Mouse (Mus musculus): ENCODE data around the gene Pnkp. TPM values are rescaled to one million over a fixed set of nuclear protein-coding genes. Genes with fewer than 3 reads are reported as not detected.
A peak's percentile ranks its signal among the peaks of the same experiment; 100 is the strongest.

The Pnkp gene
- polyA plus RNA-seq, 1 experiment = 36.4 TPM

DNA sequence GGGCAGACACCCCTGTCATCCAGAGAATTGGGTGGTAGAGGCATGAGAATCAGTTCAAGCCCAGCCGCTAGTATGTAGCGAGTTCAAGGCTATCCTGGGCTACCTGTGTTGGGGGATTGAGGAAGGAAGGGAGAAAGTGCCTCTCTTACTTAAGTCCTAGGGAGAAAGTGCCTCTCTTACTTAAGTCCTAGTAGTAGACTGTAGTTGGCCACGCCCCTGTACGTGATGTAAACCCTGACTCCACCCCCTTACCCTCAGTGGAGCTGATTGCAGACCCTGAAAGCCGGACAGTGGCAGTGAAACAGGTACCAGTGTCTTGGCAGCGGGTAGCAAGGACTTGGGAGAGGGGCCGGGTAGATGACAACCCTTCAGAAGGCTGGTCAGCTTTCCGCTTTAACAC, 966 bp downstream of the Pnkp start:
- TF ChIP-seq FLI1 (IDR thresholded peaks at IDR 0.05; ENCODE audit: low read length) = no peak
- no peak for TF ChIP-seq GATA1 (IDR thresholded peaks at IDR 0.05; ENCODE audit: borderline replicate concordance, low read length)
- peaks cover 51% of the 10 kb centered on the region for H3K36me3 ChIP-seq (replicated peaks; ENCODE audit: low read length)
- peak overlapping the region; percentile 97 for H3K4me3 ChIP-seq (replicated peaks)
- peaks cover 83% of the 10 kb centered on the region for H3K4me1 ChIP-seq
- no peaks in the 10 kb centered on the region for H3K9me3 ChIP-seq
- no peaks in the 10 kb centered on the region for H3K27me3 ChIP-seq (replicated peaks)

DNA sequence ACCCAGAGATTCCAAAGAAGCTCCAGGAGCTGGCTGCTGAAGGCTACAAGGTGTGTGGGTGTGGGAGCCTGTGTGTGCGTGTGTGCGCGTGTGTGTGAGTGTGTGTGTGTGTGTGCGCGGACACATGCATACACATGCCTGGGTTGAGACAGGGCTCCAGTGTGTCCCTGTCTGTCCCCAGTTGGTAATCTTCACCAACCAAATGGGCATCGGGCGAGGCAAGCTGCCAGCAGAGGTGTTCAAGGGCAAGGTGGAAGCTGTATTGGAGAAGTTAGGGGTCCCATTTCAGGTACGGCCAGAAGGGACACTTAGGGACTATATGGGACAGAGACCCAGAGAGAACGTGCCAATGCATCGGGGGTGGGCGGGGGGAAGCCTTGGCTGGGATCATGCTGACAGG, 3.0 kb downstream of the Pnkp start:
- peaks cover 60% of the 10 kb centered on the region for H3K36me3 ChIP-seq (replicated peaks; ENCODE audit: low read length)
- H3K4me1 ChIP-seq = peaks cover 89% of the 10 kb centered on the region

DNA sequence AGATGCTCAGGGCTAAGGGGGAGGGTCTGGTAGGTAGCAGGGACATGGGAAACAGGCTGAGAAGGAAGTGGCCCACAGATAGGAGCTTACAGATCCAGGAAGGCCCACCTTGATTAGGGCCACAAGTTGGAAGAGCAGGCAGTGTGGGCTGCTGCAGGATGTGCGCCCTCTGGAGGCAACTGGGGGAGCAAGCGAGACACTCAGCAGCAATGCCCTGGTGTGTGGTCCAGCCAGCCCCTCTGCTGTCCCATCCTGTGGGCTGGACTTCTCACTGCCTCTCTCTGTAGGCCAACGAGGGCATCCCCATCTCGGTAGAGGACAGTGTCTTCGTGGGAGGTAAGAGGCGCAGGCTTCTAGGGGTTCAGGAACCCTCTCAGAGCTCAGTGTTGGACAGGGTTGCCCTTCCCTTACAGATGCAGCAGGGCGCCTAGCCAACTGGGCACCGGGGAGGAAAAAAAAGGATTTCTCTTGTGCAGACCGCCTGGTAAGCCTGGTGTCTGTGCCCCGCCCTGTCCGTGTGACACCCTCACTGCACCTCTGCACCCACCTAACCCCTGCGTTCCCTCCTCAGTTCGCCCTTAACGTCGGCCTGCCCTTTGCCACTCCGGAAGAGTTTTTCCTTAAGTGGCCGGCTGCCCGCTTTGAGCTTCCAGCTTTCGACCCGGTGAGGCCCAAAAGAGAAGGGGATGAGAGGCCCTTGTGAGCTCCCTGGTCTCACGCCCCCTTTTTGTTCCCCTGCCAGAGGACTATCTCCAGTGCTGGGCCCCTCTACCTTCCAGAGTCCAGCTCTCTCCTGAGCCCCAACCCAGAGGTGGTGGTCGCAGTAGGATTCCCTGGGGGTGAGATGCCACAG, 3.9 kb downstream of the Pnkp start:
- Histone ChIP-seq H3K4me1 (peaks cover 89% of the 10 kb centered on the region), H3K9me3 (no peaks in the 10 kb centered on the region), H3K36me3 (replicated peaks; ENCODE audit: low read length) (peaks cover 69% of the 10 kb centered on the region), H3K27me3 (replicated peaks) (no peaks in the 10 kb centered on the region), H3K4me3 (replicated peaks) (peak overlapping the region; percentile 55)
- TF ChIP-seq FLI1 (IDR thresholded peaks at IDR 0.05; ENCODE audit: low read length) (no peak), GATA1 (IDR thresholded peaks at IDR 0.05; ENCODE audit: borderline replicate concordance, low read length) (no peak)

More for the DNA sequence above, 3.0 kb downstream of the Pnkp start:
- Histone ChIP-seq H3K4me3 (replicated peaks) (no peak overlapping the region), H3K27me3 (replicated peaks) (no peaks in the 10 kb centered on the region), H3K9me3 (no peaks in the 10 kb centered on the region)
- TF ChIP-seq GATA1 (IDR thresholded peaks at IDR 0.05; ENCODE audit: borderline replicate concordance, low read length) = no peak
- no peak for TF ChIP-seq FLI1 (IDR thresholded peaks at IDR 0.05; ENCODE audit: low read length)

DNA sequence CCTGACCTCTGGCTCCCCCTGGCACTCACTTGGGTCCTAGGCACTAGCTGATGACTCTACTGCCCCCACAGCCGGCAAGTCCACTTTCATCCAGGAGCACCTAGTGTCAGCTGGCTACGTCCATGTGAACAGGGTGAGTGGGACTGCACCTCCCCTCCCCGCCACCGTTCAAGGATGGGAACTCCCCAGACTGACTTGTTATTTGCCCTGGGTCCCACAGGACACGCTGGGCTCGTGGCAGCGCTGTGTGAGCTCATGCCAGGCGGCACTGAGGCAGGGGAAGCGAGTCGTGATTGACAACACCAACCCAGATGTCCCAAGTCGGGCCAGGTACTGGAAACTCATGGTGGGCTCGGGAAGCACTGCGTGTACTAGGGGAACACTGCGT, 4.5 kb downstream of the Pnkp start:
- Histone ChIP-seq H3K27me3 (replicated peaks) (no peaks in the 10 kb centered on the region), H3K9me3 (no peaks in the 10 kb centered on the region), H3K4me3 (replicated peaks) (peak overlapping the region; percentile 35), H3K4me1 (peaks cover 89% of the 10 kb centered on the region), H3K36me3 (replicated peaks; ENCODE audit: low read length) (peaks cover 75% of the 10 kb centered on the region)
- TF ChIP-seq GATA1 (IDR thresholded peaks at IDR 0.05; ENCODE audit: borderline replicate concordance, low read length) (no peak), FLI1 (IDR thresholded peaks at IDR 0.05; ENCODE audit: low read length) (no peak)

DNA sequence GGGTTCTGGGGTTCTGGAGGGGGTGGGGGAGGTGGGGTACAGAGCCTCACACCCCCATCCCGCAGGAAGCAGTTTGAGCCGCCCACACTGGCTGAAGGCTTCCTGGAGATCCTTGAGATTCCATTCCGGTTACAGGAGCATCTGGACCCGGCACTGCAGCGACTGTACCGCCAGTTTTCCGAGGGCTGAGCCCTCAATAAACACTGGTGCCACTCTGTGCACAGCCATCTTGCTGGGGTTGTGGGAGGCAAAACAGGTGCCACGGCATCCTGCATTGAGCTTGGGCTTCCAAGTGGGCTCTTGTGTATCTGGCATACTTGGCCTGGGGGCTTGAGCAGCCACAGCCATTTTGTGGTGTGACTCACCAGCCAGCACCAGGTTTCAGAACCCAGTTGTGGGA, 5.5 kb downstream of the Pnkp start:
- peaks cover 93% of the 10 kb centered on the region for H3K4me1 ChIP-seq

DNA sequence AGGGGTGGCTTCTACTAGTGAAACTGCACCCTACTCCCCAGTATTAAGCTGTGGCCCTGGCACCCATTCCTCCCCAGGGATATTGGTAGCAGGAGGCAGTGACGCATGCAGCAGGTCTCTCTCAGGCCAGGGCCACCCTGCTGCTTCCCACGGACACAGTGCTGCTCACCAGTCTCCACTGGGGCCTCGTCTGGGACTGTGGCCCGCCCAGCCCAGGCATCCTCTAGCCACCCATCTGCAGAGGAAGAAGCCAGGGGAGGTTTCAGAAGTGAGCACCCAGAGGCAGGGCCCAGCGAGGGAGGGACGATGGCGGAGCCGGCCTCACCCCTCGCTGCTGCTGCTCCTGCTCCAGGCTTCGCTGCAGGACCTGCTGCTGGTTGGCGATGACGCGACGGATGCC, 6.3 kb downstream of the Pnkp start:
- Histone ChIP-seq H3K27me3 (replicated peaks) (no peaks in the 10 kb centered on the region), H3K9me3 (no peaks in the 10 kb centered on the region), H3K36me3 (replicated peaks; ENCODE audit: low read length) (peaks cover 86% of the 10 kb centered on the region), H3K4me1 (peaks cover 93% of the 10 kb centered on the region), H3K4me3 (replicated peaks) (no peak overlapping the region)
- no peak for TF ChIP-seq GATA1 (IDR thresholded peaks at IDR 0.05; ENCODE audit: borderline replicate concordance, low read length)
- TF ChIP-seq FLI1 (IDR thresholded peaks at IDR 0.05; ENCODE audit: low read length) = no peak

More for the DNA sequence above, 5.5 kb downstream of the Pnkp start:
- TF ChIP-seq GATA1 (IDR thresholded peaks at IDR 0.05; ENCODE audit: borderline replicate concordance, low read length) (no peak), FLI1 (IDR thresholded peaks at IDR 0.05; ENCODE audit: low read length) (no peak)
- Histone ChIP-seq H3K27me3 (replicated peaks) (no peaks in the 10 kb centered on the region), H3K9me3 (no peaks in the 10 kb centered on the region), H3K36me3 (replicated peaks; ENCODE audit: low read length) (peaks cover 83% of the 10 kb centered on the region), H3K4me3 (replicated peaks) (no peak overlapping the region)

DNA sequence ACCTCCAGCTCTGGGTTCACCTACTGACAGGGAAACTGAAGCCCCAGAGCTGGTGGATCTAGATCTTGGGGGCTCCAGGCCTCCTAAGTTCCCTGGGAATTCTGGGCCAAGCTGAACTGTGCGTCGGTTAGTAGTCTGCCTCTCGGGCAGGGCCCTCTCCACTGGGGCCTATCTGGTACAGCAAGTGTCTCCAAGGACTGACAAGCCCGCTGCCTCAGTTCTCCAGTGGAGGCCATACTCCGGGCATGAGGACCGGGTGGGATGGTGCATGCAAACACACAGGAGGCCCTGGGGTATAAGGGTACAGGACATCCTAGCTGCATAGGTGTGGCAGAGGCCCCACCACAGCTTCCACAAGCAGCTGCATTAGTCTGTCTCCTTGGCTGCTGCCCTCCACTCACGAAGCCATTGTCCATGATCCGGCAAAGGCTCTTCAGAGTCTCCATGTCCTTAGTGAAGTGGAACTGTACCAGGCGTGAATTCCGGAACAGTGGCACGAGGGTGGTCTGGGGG, 7.1 kb downstream of the Pnkp start:
- no peak overlapping the region for H3K4me3 ChIP-seq (replicated peaks)
- no peaks in the 10 kb centered on the region for H3K9me3 ChIP-seq
- TF ChIP-seq GATA1 (IDR thresholded peaks at IDR 0.05; ENCODE audit: borderline replicate concordance, low read length) (no peak), FLI1 (IDR thresholded peaks at IDR 0.05; ENCODE audit: low read length) (no peak)
- peaks cover 82% of the 10 kb centered on the region for H3K36me3 ChIP-seq (replicated peaks; ENCODE audit: low read length)
- H3K27me3 ChIP-seq (replicated peaks) = no peaks in the 10 kb centered on the region
- peaks cover 92% of the 10 kb centered on the region for H3K4me1 ChIP-seq

DNA sequence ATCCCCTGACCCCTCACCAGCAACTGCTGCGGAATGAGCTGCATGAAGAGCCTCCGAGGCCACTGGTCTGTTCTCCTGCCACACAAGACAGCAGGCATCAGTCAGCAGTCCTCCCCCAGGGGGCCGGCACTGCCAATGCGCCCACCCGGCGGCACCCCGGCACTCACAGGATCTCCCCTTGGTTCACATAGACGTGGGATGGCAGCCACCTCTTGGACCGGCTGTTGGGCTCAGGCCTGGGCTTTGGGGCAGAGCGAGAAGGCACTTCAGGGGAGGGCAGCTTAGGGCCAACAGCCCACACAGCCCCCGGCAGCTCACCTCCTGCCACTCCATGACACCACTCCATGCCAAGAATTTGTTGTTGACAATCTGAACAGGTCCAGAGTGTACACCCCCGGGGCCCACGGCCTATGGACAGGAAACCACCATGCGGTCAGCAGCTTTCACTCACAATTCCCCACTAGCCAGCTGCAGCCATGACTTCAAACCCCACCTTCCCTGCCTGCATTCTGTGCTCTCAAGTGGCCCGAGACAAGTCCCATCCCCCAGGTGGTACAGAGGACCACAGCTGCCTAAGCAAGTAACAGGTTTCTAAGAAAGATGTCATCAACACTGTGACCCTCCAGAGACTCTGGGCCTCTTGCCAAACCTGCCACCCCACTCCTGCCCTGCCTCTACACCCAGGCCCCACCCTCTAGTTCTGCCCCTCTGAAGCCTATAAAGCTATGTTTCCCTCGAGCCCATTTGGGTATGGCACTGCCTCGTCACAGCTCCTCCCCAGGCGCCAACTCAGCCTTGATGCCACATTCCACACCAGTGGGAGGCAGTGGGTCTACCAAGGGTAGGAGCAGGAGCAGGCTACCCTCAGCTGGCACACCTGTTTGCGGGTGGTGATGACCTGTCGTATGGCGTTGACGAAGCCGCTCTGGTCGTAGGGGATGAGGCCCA, 7.9 kb downstream of the Pnkp start:
- H3K4me3 ChIP-seq (replicated peaks) = peak overlapping the region; percentile 81
- H3K36me3 ChIP-seq (replicated peaks; ENCODE audit: low read length) = peaks cover 76% of the 10 kb centered on the region
- peaks cover 86% of the 10 kb centered on the region for H3K4me1 ChIP-seq
- no peaks in the 10 kb centered on the region for H3K27me3 ChIP-seq (replicated peaks)
- H3K9me3 ChIP-seq = no peaks in the 10 kb centered on the region
- no peak for TF ChIP-seq GATA1 (IDR thresholded peaks at IDR 0.05; ENCODE audit: borderline replicate concordance, low read length)
- TF ChIP-seq FLI1 (IDR thresholded peaks at IDR 0.05; ENCODE audit: low read length) = no peak

DNA sequence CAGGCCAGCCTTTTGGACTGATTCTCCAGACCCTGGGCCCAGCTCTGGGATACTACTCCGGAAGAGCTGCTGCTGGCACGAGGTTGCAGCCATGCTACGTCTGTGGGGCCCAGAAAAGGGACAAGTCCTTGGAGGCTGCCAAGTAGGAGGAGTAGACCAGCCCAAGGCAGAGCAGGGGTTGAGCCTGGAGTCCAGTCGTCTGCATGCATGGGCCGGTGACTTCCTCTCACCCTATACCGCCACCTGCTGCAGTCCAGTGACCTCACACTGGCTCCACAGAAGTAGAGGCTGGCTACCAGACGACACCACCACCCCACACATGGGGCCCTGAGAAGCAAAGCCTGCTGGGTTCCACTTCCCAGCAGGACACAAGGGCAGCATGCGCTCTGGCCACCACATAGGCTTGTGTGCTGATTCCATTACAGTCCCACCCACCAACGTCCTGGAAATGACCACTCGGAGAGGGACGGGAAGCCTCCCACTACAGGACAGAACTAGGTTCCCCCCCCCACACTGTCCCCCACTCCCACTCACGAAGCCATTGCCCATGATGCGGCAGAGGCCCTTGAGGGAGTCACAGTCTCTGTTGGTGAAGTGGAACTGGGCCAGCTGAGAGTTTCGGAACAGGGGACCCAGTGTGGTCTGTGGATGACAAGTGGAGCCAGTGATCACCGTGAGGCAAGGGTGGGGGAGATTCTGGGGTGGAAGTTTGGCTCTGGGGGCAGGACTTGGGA, 9.5 kb downstream of the Pnkp start:
- Histone ChIP-seq H3K9me3 (no peaks in the 10 kb centered on the region), H3K36me3 (replicated peaks; ENCODE audit: low read length) (peaks cover 61% of the 10 kb centered on the region), H3K4me3 (replicated peaks) (peak overlapping the region; percentile 88), H3K4me1 (peaks cover 80% of the 10 kb centered on the region), H3K27me3 (replicated peaks) (no peaks in the 10 kb centered on the region)
- TF ChIP-seq GATA1 (IDR thresholded peaks at IDR 0.05; ENCODE audit: borderline replicate concordance, low read length) (no peak), FLI1 (IDR thresholded peaks at IDR 0.05; ENCODE audit: low read length) (no peak)
